Mouse (Mus musculus): ENCODE data around the gene Kcnk13. TPM values are rescaled to one million over a fixed set of nuclear protein-coding genes. Genes with fewer than 3 reads are reported as not detected.

Kcnk13 gene
- polyA plus RNA-seq, 1 experiment from 2014 or later, result 0.37 TPM

- peaks cover 2% of the 10 kb centered on the region; the same call in 1 of the 2 replicates for H3K36me3 ChIP-seq (ENCODE audit: control insufficient read depth, insufficient read depth, low read length)
- H3K4me2 ChIP-seq, result no peak overlapping the region
- H3K27me3 ChIP-seq (ENCODE audit: control insufficient read depth, insufficient read depth, low read length), result peaks cover 3% of the 10 kb centered on the region; the same call in 1 of the 2 replicates
- no peak overlapping the region for H3K27ac ChIP-seq (ENCODE audit: low read depth, low read length)
- no peak for ATAC-seq (replicated peaks; ENCODE audit: insufficient number of reproducible peaks, low FRiP score, low TSS enrichment)
- H3K9me3 ChIP-seq (replicated peaks; ENCODE audit: control insufficient read depth, low read length), result no peaks in the 10 kb centered on the region
- H3K9ac ChIP-seq (ENCODE audit: low read depth, low read length), result no peak overlapping the region
- 0 out of 2 replicates have a peak, but pooled peaks cover 4% of the 10 kb centered on the region for H3K4me1 ChIP-seq (ENCODE audit: control insufficient read depth, insufficient read depth, low read length)
- no peak overlapping the region for H3K4me3 ChIP-seq (ENCODE audit: low read depth, low read length)
- WGBS (ENCODE audit: insufficient replicate concordance), result 69% methylated on average over 9 of the region's 9 CpGs
These were observed 5.9 kb upstream of the Kcnk13 start for GRCm38 (mm10) chr12:99958068-99959060.

DNA sequence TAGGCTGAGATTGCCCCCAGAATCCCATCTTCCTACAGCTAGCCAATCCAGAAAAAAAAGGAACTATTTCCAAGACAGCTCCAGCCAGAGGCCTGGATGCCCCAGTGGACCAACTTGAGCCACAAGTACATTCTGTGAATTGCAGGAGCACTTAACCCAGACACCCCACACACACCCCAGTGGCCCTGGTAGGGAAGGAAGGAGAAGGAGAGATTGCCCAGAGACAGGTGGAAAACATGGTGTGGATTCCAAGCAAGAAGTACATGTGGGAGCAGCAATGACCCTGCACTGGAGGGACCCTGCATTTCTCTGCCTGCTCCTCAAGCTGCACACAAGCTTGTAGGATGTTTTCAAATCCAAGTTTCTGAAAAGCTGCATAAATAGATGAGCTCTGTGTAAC lies 5.0 kb upstream of the Kcnk13 start:
- no peak overlapping the region for H3K27ac ChIP-seq (ENCODE audit: low read depth, low read length)
- H3K4me3 ChIP-seq (ENCODE audit: low read depth, low read length), result no peak overlapping the region
- H3K9me3 ChIP-seq (replicated peaks; ENCODE audit: control insufficient read depth, low read length), result no peaks in the 10 kb centered on the region
- no peak overlapping the region for H3K9ac ChIP-seq (ENCODE audit: low read depth, low read length)
- H3K4me1 ChIP-seq (ENCODE audit: control insufficient read depth, insufficient read depth, low read length), result 0 out of 2 replicates have a peak, but pooled peaks cover 4% of the 10 kb centered on the region
- peaks cover 2% of the 10 kb centered on the region; the same call in 1 of the 2 replicates for H3K36me3 ChIP-seq (ENCODE audit: control insufficient read depth, insufficient read depth, low read length)
- ATAC-seq (replicated peaks; ENCODE audit: insufficient number of reproducible peaks, low FRiP score, low TSS enrichment), result no peak
- peaks cover 13% of the 10 kb centered on the region for H3K27me3 ChIP-seq (ENCODE audit: control insufficient read depth, insufficient read depth, low read length)
- no peak overlapping the region for H3K4me2 ChIP-seq

- Histone ChIP-seq H3K9me3 (replicated peaks; ENCODE audit: control insufficient read depth, low read length) (no peaks in the 10 kb centered on the region), H3K4me1 (ENCODE audit: control insufficient read depth, insufficient read depth, low read length) (peaks cover 10% of the 10 kb centered on the region; the same call in 1 of the 2 replicates), H3K27me3 (ENCODE audit: control insufficient read depth, insufficient read depth, low read length) (peaks cover 19% of the 10 kb centered on the region), H3K36me3 (ENCODE audit: control insufficient read depth, insufficient read depth, low read length) (peaks cover 2% of the 10 kb centered on the region; the same call in 1 of the 2 replicates), H3K9ac (ENCODE audit: low read depth, low read length) (0 out of 2 replicates have a peak overlapping the region, but pooled peaks have one; percentile 28), H3K4me2 (no peak overlapping the region), H3K4me3 (ENCODE audit: low read depth, low read length) (no peak overlapping the region), H3K27ac (ENCODE audit: low read depth, low read length) (no peak overlapping the region)
- WGBS (ENCODE audit: insufficient replicate concordance), result 25% methylated on average over 10 of the region's 10 CpGs
- no peak for ATAC-seq (replicated peaks; ENCODE audit: insufficient number of reproducible peaks, low FRiP score, low TSS enrichment)
These were observed 4.4 kb upstream of the Kcnk13 start for GRCm38 (mm10) chr12:99959930-99960329.

DNA sequence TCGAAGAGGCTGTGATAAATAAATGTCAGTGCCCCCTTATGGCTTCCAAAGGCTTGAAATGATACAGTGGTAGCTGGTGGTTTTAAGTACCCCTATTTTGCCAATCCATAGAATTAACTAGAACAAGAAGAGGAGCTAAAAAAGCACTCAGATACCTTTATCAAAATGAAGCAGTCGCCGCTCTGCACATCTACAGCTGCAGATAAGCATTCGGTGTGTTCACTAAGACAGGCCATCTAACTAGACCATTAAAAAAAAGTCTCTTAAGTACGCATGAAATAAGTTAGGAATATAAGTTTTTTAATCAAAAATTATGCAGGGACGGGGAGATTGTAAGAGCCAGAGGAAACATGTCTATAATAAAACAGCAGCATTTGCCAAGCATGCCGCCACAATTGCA lies 3.6 kb upstream of the Kcnk13 start:
- H3K9ac ChIP-seq (ENCODE audit: low read depth, low read length), result no peak overlapping the region
- 70% methylated on average over 7 of the region's 7 CpGs for WGBS (ENCODE audit: insufficient replicate concordance)
- H3K4me3 ChIP-seq (ENCODE audit: low read depth, low read length), result no peak overlapping the region
- ATAC-seq (replicated peaks; ENCODE audit: insufficient number of reproducible peaks, low FRiP score, low TSS enrichment), result no peak
- peaks cover 26% of the 10 kb centered on the region for H3K27me3 ChIP-seq (ENCODE audit: control insufficient read depth, insufficient read depth, low read length)
- no peak overlapping the region for H3K27ac ChIP-seq (ENCODE audit: low read depth, low read length)
- H3K9me3 ChIP-seq (replicated peaks; ENCODE audit: control insufficient read depth, low read length), result no peaks in the 10 kb centered on the region
- no peak overlapping the region for H3K4me2 ChIP-seq
- no peaks in the 10 kb centered on the region for H3K36me3 ChIP-seq (ENCODE audit: control insufficient read depth, insufficient read depth, low read length)
- peaks cover 12% of the 10 kb centered on the region; the same call in 1 of the 2 replicates for H3K4me1 ChIP-seq (ENCODE audit: control insufficient read depth, insufficient read depth, low read length)

GRCm38 (mm10) chr12:99965203-99966115 lies 1.2 kb downstream of the Kcnk13 start:
- peak; percentile 47; the same call in 1 of the 2 replicates for ATAC-seq (replicated peaks; ENCODE audit: insufficient number of reproducible peaks, low FRiP score, low TSS enrichment)
- H3K9ac ChIP-seq (ENCODE audit: low read depth, low read length), result peak overlapping the region; percentile 22; the same call in 1 of the 2 replicates
- under 1% methylated on average over 76 of the region's 77 CpGs for WGBS (ENCODE audit: insufficient replicate concordance)

DNA sequence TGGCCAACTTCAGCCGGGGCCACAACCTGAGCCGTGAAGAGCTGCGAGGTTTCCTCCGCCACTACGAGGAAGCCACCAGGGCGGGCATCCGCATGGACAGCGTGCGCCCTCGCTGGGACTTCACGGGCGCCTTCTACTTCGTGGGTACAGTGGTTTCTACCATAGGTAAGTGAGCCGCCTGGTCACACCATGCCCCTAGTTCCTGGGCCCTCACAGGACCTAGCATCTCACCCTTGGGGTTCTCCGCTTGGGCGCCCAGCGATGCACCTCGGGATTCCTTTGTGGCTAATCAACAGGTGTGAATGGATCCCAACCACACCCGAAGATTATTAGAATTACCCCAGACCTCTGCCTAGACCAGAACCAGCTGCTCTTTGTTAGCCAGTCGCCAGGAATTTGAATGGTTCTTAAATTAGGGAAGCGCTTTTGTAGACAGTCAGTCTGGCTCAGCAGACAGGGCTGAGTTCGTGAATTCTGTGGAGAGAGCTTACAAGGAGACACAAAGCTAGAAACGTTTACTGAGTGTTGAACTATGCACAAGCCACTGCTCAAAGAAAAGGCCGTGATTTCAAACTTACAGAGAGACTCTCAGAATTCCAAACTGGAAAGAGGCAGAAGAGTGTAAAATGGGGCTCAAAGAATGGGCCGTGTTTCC lies 1.9 kb downstream of the Kcnk13 start:
- WGBS (ENCODE audit: insufficient replicate concordance), result 5% methylated on average over 25 of the region's 25 CpGs
- no peaks in the 10 kb centered on the region for H3K9me3 ChIP-seq (replicated peaks; ENCODE audit: control insufficient read depth, low read length)
- H3K4me3 ChIP-seq (ENCODE audit: low read depth, low read length), result peak overlapping the region; percentile 49
- peak overlapping the region; percentile 22; the same call in 1 of the 2 replicates for H3K9ac ChIP-seq (ENCODE audit: low read depth, low read length)
- H3K4me1 ChIP-seq (ENCODE audit: control insufficient read depth, insufficient read depth, low read length), result peaks cover 15% of the 10 kb centered on the region
- H3K4me2 ChIP-seq, result peak overlapping the region; percentile 86
- no peaks in the 10 kb centered on the region for H3K36me3 ChIP-seq (ENCODE audit: control insufficient read depth, insufficient read depth, low read length)
- no peak overlapping the region for H3K27ac ChIP-seq (ENCODE audit: low read depth, low read length)
- ATAC-seq (replicated peaks; ENCODE audit: insufficient number of reproducible peaks, low FRiP score, low TSS enrichment), result no peak
- H3K27me3 ChIP-seq (ENCODE audit: control insufficient read depth, insufficient read depth, low read length), result peaks cover 64% of the 10 kb centered on the region

More at GRCm38 (mm10) chr12:99965203-99966115, 1.2 kb downstream of the Kcnk13 start:
- Histone ChIP-seq H3K4me3 (ENCODE audit: low read depth, low read length) (peak overlapping the region; percentile 49), H3K9me3 (replicated peaks; ENCODE audit: control insufficient read depth, low read length) (no peaks in the 10 kb centered on the region), H3K4me1 (ENCODE audit: control insufficient read depth, insufficient read depth, low read length) (peaks cover 15% of the 10 kb centered on the region), H3K27ac (ENCODE audit: low read depth, low read length) (no peak overlapping the region), H3K36me3 (ENCODE audit: control insufficient read depth, insufficient read depth, low read length) (no peaks in the 10 kb centered on the region), H3K4me2 (peak overlapping the region; percentile 86), H3K27me3 (ENCODE audit: control insufficient read depth, insufficient read depth, low read length) (peaks cover 64% of the 10 kb centered on the region)

- Histone ChIP-seq H3K9ac (ENCODE audit: low read depth, low read length) (no peak overlapping the region), H3K36me3 (ENCODE audit: control insufficient read depth, insufficient read depth, low read length) (no peaks in the 10 kb centered on the region), H3K27ac (ENCODE audit: low read depth, low read length) (no peak overlapping the region), H3K4me2 (no peak overlapping the region; the same call in 1 of the 2 replicates), H3K4me3 (ENCODE audit: low read depth, low read length) (no peak overlapping the region), H3K9me3 (replicated peaks; ENCODE audit: control insufficient read depth, low read length) (no peaks in the 10 kb centered on the region), H3K4me1 (ENCODE audit: control insufficient read depth, insufficient read depth, low read length) (peaks cover 15% of the 10 kb centered on the region), H3K27me3 (ENCODE audit: control insufficient read depth, insufficient read depth, low read length) (peaks cover 64% of the 10 kb centered on the region)
- ATAC-seq (replicated peaks; ENCODE audit: insufficient number of reproducible peaks, low FRiP score, low TSS enrichment), result 0 out of 2 replicates have a peak, but pooled peaks have one; percentile 12
- 13% methylated on average over 12 of the region's 12 CpGs for WGBS (ENCODE audit: insufficient replicate concordance)
These were observed 2.6 kb downstream of the Kcnk13 start for GRCm38 (mm10) chr12:99966881-99967363.

All from heart, embryonic 11.5 days (tissue).